ENCODE assay signal across 21 mouse cellular contexts in genomic region chr4:40889252-40889651, GRCm38 (mm10). TPM values are rescaled to one million over a fixed set of nuclear protein-coding genes. Genes with fewer than 3 reads are reported as not detected.
A peak's percentile ranks its signal among the peaks of the same experiment; 100 is the strongest.
DNase-seq lines count a peak whose midpoint lies in the region; ATAC-seq and TF ChIP-seq lines count a peak whose summit lies in the region.
"Had no signal": no experiment of that assay in that cellular context is flagged by ENCODE, and none has a peak within 500 bp of the region (broad histone marks: within the 10 kb centered on the region; RNA-seq: fewer than 3 reads in every experiment).

No protein-coding gene starts in this region.

- TF ChIP-seq EP300 in lung, postnatal 0 days (IDR thresholded peaks at IDR 0.05), result peak; percentile 69

- H3K9me3 ChIP-seq in lung, postnatal 0 days (ENCODE audit: low read length), result no peaks in the 10 kb centered on the region
- H3K9me3 ChIP-seq in forebrain, embryonic 10.5 days, result no peaks in the 10 kb centered on the region
- H3K9me3 ChIP-seq: liver, embryonic 12.5 days; neural tube, embryonic 12.5 days had no signal

- H3K4me3 ChIP-seq in lung, postnatal 0 days (ENCODE audit: low read depth, low read length), result no peak overlapping the region
- H3K4me3 ChIP-seq in forebrain, embryonic 10.5 days, result no peak overlapping the region
- H3K4me3 ChIP-seq: erythroblast, embryonic 14.5 days; liver, embryonic 12.5 days; neural tube, embryonic 12.5 days had no signal

- peak; percentile 52 for DNase-seq in gastrocnemius, adult 18-20 months (ENCODE audit: low spot score)
- no peak for DNase-seq in gastrocnemius, postnatal 10 days
- peak; percentile 76 for DNase-seq in lung, postnatal 0 days (ENCODE audit: low spot score)
- DNase-seq in lung, postnatal 4 days, result no peak
- peak; percentile 54 for DNase-seq in MN1 (ENCODE audit: low spot score)
- DNase-seq in forebrain, embryonic 10.5 days (ENCODE audit: extremely low spot score, low spot score), result no peak
- no peak for DNase-seq in embryo, embryonic 11 days
- DNase-seq: cerebellum, adult 2 months; forebrain, postnatal 0 days; kidney, adult 9 months; thymus, postnatal 14 days had no signal

- no peak for TF ChIP-seq CTCF in lung, postnatal 0 days (IDR thresholded peaks at IDR 0.05)

- no peak overlapping the region for H3K27ac ChIP-seq in lung, postnatal 0 days (ENCODE audit: low read length)
- no peak overlapping the region for H3K27ac ChIP-seq in forebrain, embryonic 10.5 days
- H3K27ac ChIP-seq: liver, embryonic 12.5 days; macrophage; neural tube, embryonic 12.5 days had no signal

- no peak overlapping the region for H3K9ac ChIP-seq in lung, postnatal 0 days (replicated peaks; ENCODE audit: low read depth)
- H3K9ac ChIP-seq: forebrain, postnatal 0 days; liver, embryonic 12.5 days; neural tube, embryonic 12.5 days had no signal

- ATAC-seq in lung, postnatal 0 days, result peak; percentile 76
- ATAC-seq in granulocyte monocyte progenitor cell, adult 5-6 weeks (replicated peaks; ENCODE audit: poor library complexity, severe bottlenecking), result peak; percentile 37
- ATAC-seq: forebrain, postnatal 0 days; liver, embryonic 12.5 days had no signal

- H3K4me2 ChIP-seq in lung, postnatal 0 days (replicated peaks; ENCODE audit: low read depth, low read length), result no peak overlapping the region
- H3K4me2 ChIP-seq: liver, embryonic 12.5 days; neural tube, embryonic 12.5 days had no signal

- 22% methylated on average over 3 of the region's 3 CpGs for WGBS in lung, postnatal 0 days
- 63% methylated on average over 3 of the region's 3 CpGs for WGBS in forebrain, embryonic 10.5 days

- no peaks in the 10 kb centered on the region for H3K36me3 ChIP-seq in lung, postnatal 0 days (ENCODE audit: insufficient read depth, low read length)
- H3K36me3 ChIP-seq in forebrain, embryonic 10.5 days (replicated peaks), result no peaks in the 10 kb centered on the region
- H3K36me3 ChIP-seq: liver, embryonic 12.5 days; neural tube, embryonic 12.5 days had no signal

- H3K4me1 ChIP-seq in lung, postnatal 0 days (ENCODE audit: insufficient read depth, low read depth, low read length), result 0 out of 2 replicates have a peak, but pooled peaks cover 4% of the 10 kb centered on the region
- H3K4me1 ChIP-seq in forebrain, embryonic 10.5 days, result no peaks in the 10 kb centered on the region
- H3K4me1 ChIP-seq: neural tube, embryonic 12.5 days had no signal

- H3K27me3 ChIP-seq in lung, postnatal 0 days (replicated peaks; ENCODE audit: insufficient read depth, low read length), result no peaks in the 10 kb centered on the region
- H3K27me3 ChIP-seq in forebrain, embryonic 10.5 days (ENCODE audit: poor library complexity, severe bottlenecking), result no peaks in the 10 kb centered on the region
- H3K27me3 ChIP-seq: liver, embryonic 12.5 days; neural tube, embryonic 12.5 days had no signal

RNA-seq across cellular contexts. Expression of gene Spink4, which starts 30.6 kb away (rescaled TPM):
- not detected for total RNA-seq in gastrocnemius, adult 18-20 months (2021)
- not detected for total RNA-seq in gastrocnemius, postnatal 10 days (2021)
- polyA plus RNA-seq in lung, postnatal 0 days (2015; fragmentation: Nextera tagmentation; extraction: Ambion mirVana), result 3.5 and 4.6 TPM in 2 replicates
- total RNA-seq in granulocyte monocyte progenitor cell, adult 5-6 weeks (2014; fragmentation: Nextera tagmentation), result not detected in 2 replicates
- not detected in 2 replicates for total RNA-seq in granulocyte monocyte progenitor cell, adult 5-6 weeks (2017)
- polyA plus RNA-seq in forebrain, embryonic 10.5 days (2016; fragmentation: Nextera tagmentation; extraction: Ambion mirVana), result not detected in 2 replicates
- total RNA-seq: ES-E14; forebrain, postnatal 0 days; layer of hippocampus, adult 8-10 months; left cerebral cortex, postnatal 14 days; midbrain, postnatal 0 days had no signal
- polyA plus RNA-seq: C2C12; erythroblast, embryonic 14.5 days; forebrain, postnatal 0 days; macrophage; midbrain, postnatal 0 days; neural tube, embryonic 12.5 days had no signal

RNA-seq across cellular contexts. Expression of gene B4galt1, which starts 35.4 kb away (rescaled TPM):
- 10 to 100 TPM; 23.0 to 25.4 TPM for total RNA-seq in gastrocnemius, adult 18-20 months (2021)
- total RNA-seq in gastrocnemius, postnatal 10 days (2021), result 10 to 100 TPM; 52.0 to 58.6 TPM
- 82.9 and 89.4 TPM in 2 replicates for polyA plus RNA-seq in lung, postnatal 0 days (2015; fragmentation: Nextera tagmentation; extraction: Ambion mirVana)
- total RNA-seq in granulocyte monocyte progenitor cell, adult 5-6 weeks (2014; fragmentation: Nextera tagmentation), result 74.8 and 78.1 TPM in 2 replicates
- 45.0 and 45.5 TPM in 2 replicates for total RNA-seq in granulocyte monocyte progenitor cell, adult 5-6 weeks (2017)
- 20.1 TPM in 2 replicates for polyA plus RNA-seq in forebrain, embryonic 10.5 days (2016; fragmentation: Nextera tagmentation; extraction: Ambion mirVana)

RNA-seq across cellular contexts. Expression of gene Bag1, which starts 58.8 kb away (rescaled TPM):
- 100 to 1,000 TPM; 232 to 237 TPM for total RNA-seq in gastrocnemius, adult 18-20 months (2021)
- total RNA-seq in gastrocnemius, postnatal 10 days (2021), result 100 to 1,000 TPM; 158 to 160 TPM
- polyA plus RNA-seq in lung, postnatal 0 days (2015; fragmentation: Nextera tagmentation; extraction: Ambion mirVana), result 231 and 234 TPM in 2 replicates
- total RNA-seq in granulocyte monocyte progenitor cell, adult 5-6 weeks (2014; fragmentation: Nextera tagmentation), result 135 and 146 TPM in 2 replicates
- 325 and 367 TPM in 2 replicates for total RNA-seq in granulocyte monocyte progenitor cell, adult 5-6 weeks (2017)
- 185 and 188 TPM in 2 replicates for polyA plus RNA-seq in forebrain, embryonic 10.5 days (2016; fragmentation: Nextera tagmentation; extraction: Ambion mirVana)

RNA-seq across cellular contexts. Expression of gene Chmp5, which starts 59.0 kb away (rescaled TPM):
- 10 to 100 TPM; 23.2 to 25.4 TPM for total RNA-seq in gastrocnemius, adult 18-20 months (2021)
- 10 to 100 TPM; 33.0 to 33.9 TPM for total RNA-seq in gastrocnemius, postnatal 10 days (2021)
- 150 and 159 TPM in 2 replicates for polyA plus RNA-seq in lung, postnatal 0 days (2015; fragmentation: Nextera tagmentation; extraction: Ambion mirVana)
- total RNA-seq in granulocyte monocyte progenitor cell, adult 5-6 weeks (2014; fragmentation: Nextera tagmentation), result 29.9 and 35.6 TPM in 2 replicates
- total RNA-seq in granulocyte monocyte progenitor cell, adult 5-6 weeks (2017), result 57.8 and 87.8 TPM in 2 replicates
- polyA plus RNA-seq in forebrain, embryonic 10.5 days (2016; fragmentation: Nextera tagmentation; extraction: Ambion mirVana), result 88.3 and 89.5 TPM in 2 replicates

Comparison
In these comparisons a context has a peak if more than half of its experiments do, and no peak if none do; other contexts are left out.
1. DNase-seq: peak in gastrocnemius, adult 18-20 months (single experiment), lung, postnatal 0 days (single experiment) and MN1 (single experiment); none in gastrocnemius, postnatal 10 days (single experiment), lung, postnatal 4 days (0 of 2), forebrain, embryonic 10.5 days (single experiment) and embryo, embryonic 11 days (single experiment).